Mouse (Mus musculus): ENCODE results near the gene Atxn1.

Atxn1 gene

DNA sequence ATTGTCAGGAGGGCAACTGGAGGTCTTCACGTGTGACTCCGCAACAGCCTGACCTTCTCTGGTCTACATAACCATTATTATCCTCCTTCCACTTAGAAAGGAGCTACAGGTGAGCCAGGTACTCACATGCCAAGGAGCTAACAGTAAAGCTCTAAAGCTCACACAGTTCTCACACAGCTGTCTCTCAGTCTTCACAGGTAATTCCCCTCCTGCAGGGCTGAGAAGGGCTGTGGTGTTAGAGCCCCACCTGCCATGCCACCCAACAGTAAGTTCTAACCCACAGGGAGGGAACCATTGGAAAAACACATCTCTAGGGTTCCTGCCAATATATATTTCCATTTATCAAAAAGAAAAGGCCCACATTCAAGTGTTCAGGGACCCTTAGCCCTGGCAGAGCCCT is 73.7 kb downstream of the Atxn1 start:
- ChIA-PET POLR2A (interaction anchor here in 1 of 4 experiments (1.5 kb wide), 1 partner anchor 8 kb away, joined by 4 read pairs; no protein-coding TSS in a partner anchor), CTCF (interaction anchor here in 1 of 4 experiments (0.6 kb wide), 2 partner anchors 9 to 158 kb away, joined by 4 to 10 read pairs; no protein-coding TSS in a partner anchor)

DNA sequence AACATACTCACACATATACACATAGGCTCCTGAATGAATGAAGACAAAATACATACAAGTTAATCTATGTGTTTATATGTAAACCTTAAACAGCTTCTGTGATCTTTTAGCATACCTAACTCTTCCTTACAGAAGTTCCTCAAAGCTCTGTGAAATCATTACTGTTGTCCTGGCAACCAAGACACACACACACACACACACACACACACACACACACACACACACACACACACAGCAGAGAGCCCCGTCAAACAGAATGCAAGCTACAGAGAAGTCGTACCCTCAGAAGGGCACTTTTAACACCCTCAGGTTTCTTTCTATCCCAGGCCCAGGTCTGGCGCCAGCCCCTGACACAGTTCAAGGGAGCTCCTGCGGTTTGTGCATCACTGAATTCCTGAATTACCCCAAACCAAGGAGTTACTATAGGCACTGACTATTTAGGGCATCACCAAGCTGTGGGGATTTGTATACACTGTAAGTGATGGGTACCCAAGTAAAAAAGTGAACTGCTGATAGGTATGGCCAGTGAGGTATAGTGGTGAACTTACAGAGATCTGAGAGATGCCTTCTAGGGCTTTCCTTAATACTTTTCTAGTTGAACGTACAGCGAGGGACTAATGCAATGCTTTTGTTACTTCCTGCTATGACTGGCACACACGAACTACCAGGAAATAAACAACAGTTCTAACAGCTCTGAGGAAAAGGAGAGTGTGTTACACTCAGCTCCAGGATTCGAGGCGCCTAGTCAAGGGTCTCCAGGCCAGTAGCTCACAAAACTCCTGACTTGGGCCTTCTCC is 75.7 kb downstream of the Atxn1 start:
- CTCF ChIA-PET = interaction anchor here in 2 of 4 experiments (1.0 to 1.2 kb wide), 2 partner anchors 43 to 81 kb away, joined by 3 to 4 read pairs; no protein-coding TSS in a partner anchor
- POLR2A ChIA-PET = interaction anchor here in 1 of 4 experiments (1.1 kb wide), 1 partner anchor 10 kb away, joined by 3 read pairs; no protein-coding TSS in a partner anchor

DNA sequence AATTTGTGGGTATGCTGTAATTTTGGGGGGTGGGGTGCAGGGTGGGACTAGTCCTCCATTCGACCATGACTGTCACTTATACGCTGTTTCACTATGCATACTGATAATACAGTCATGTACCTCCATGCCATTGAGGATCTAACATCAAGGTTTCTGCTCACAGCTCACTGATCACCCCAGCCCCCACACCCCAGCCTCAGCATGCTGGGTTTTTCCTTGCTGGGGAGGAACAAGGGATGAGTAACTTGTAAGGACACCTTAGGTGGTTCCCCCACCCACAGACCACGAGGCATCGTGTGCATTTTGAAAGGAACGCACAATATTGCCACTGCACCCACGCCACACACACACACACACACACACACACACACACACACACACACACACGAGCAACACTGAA is 79.9 kb downstream of the Atxn1 start:
- ChIA-PET CTCF (no interaction called here), POLR2A (interaction anchor here in 1 of 4 experiments (0.7 kb wide), 2 partner anchors 14 to 313 kb away, joined by 5 to 9 read pairs; no protein-coding TSS in a partner anchor)

DNA sequence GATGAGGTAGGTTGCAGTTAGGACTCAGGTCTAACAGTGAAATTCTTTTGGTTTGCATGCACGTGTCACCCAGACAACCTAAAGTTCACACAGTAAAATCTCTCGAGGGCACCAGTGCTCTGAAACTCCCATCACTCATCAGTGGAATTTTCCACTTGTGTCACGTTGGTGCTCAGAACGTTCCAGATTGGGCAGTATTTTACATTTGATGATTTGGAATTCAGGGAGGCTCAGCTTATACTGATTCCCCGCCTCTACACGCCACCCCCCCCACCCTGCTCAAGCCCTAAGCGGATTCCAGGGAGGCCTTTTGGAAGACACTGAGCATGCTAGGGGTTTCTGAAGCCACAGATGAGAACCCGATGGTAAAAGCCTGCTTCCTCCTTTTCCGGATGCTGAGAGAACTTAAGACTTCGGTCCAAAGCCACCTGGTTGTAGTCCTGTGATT is 81.0 kb downstream of the Atxn1 start:
- POLR2A ChIA-PET = no interaction called here
- CTCF ChIA-PET = interaction anchor here in 1 of 4 experiments (1.1 kb wide), 1 partner anchor 301 kb away, joined by 3 read pairs; no protein-coding TSS in a partner anchor

DNA sequence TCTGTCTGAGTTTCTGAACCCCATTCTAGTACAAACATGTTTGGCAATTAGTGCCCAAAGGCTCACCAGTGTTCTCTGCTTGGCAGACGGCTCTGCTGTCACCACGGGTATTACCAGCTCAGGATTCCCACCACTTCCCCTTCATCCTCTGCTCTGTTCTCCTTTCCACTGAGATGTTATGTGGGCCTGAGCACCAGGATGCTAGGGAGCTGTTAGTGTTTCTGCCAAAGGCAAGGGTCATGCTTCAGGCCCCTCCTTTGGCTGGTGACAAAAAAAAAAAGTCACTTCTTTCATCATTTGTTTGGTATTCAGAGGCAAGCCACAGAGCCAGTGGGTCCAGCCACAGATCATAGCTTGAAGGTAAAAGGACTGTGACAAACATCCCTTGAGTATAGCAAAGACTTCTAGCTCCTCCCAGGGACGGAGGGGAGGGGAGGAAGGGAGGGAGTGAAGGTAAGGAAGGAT is 81.8 kb downstream of the Atxn1 start:
- POLR2A ChIA-PET = interaction anchor here in 3 of 4 experiments (0.6 to 1.3 kb wide), 4 partner anchors 9 to 562 kb away, joined by 3 to 9 read pairs (median 4); no protein-coding TSS in a partner anchor

DNA sequence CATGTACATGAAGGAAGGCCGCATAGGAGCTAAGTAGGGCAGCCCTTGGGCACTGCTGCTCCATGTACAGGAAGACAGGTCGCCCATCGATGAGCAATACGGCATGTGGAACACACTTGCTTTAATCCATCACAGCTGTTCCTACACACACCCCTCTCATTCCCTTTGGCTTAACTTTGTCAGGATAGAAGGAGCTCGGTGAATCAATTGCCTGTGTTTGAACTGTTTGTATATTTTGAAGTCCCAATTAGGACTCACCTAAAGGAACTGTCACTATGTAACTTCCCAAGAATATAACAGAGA is 84.3 kb downstream of the Atxn1 start:
- CTCF ChIA-PET = no interaction called here
- POLR2A ChIA-PET = no interaction called here

More for the DNA sequence above, 81.8 kb downstream of the Atxn1 start:
- CTCF ChIA-PET = interaction anchor here in 2 of 4 experiments (0.5 to 1.1 kb wide), 2 partner anchors 222 to 300 kb away, joined by 3 to 7 read pairs; no protein-coding TSS in a partner anchor

DNA sequence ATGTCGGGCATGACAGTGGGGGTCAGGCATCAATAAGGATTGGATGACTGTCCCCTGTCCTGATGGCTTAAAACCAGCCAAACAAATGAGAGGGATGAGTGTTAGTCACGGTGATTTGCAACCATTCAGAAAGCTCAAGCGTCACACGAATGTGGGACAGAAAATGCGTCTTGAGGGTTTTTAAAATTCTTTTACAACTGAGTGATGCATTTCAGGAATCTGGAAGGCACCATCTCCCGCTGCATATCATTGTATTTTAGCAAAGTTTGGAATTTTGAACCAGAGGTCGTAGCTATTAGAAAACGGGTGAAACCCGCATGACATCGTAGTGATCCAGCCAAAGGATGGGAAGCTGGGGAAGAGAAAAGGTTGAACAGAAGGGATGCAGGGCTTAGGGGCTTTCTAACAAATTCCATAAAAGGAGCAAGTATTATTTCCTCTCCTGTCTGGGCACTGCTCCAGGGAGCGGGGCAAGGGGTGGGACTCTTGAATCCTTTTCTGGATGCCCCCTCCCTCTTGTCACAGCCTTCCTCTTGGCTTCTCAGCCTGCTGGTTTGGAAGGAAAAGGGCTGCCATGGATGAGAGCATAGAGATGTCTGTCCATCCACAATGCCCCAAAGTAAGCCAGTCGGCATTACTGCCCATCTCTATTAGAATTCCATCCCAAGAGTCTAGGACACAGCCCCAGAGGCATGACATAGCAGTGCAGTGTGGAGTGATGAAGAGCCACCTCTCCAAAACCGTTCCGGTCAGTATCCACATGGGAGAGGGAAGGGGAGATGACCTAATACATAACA is 84.9 kb downstream of the Atxn1 start:
- ChIA-PET POLR2A (no interaction called here), CTCF (interaction anchor here in 1 of 4 experiments (0.5 kb wide), 1 partner anchor 196 kb away, joined by 3 read pairs; no protein-coding TSS in a partner anchor)

DNA sequence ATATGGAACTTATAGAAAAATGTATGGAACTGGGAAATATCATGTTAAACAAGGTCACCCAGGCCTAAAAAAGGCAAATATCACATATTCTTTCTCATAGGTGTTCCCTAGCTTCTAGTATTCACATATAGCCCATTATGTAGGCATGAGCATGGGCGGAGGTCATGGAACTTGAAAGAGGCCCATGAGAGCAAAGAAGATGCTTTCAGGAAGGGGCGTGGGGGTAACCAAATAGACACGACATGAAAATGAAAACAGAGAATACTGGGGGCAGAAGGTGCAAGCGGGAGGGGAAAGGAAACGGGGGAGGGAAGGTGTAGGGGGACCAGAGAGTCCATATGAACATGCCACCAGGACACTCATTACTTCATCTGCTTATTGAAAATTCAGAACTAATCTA is 87.9 kb downstream of the Atxn1 start:
- CTCF ChIA-PET = no interaction called here
- POLR2A ChIA-PET = no interaction called here

DNA sequence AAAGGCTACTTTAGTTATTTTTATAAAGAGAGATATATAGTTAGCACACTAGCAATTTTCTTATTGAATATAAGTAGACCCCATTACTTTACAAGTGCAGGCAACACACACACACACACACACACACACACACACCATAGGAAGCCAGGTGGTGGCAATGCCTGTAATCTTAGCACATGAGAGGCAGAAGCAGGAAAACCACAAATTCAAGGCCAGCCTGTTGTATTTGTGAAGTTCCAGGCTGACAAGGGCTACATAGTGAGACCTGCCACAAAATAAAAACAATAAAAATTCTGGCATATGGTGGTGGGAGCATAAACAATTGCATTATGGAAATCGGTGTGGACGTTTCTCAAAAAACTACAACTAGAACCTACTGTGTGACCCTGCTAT is 88.4 kb downstream of the Atxn1 start:
- ChIA-PET POLR2A (no interaction called here), CTCF (no interaction called here)

DNA sequence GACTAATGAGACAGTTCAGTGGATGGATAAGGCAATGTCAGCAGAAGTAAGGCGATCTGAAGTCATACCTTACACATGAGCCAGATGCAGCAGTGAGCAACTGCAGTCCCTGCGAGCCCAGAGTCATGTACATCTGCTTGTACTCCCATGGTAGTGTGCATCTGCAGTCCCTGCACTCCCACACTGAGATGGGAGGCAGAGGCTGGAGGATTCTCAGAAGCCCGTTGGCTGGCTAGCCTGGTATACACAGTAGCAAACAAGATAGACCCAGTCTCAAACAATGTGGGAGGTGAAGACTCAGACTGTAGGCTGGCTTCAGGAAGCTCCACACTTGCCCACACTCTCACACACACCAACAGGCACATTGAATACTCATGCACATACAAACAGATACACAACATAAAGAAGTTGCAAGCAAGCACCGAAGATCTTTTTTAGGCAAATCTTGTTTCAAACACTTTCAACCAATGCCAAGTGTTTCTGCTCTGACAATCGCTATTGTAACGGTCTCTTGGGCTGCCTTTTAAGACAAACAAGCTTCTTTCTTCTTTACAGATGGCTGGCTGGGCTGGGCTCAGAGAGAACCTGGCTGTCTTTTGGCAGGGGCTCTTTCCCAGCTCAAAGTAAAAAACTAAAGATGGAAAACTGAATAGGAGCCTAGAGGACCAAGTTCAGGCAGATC is 89.0 kb downstream of the Atxn1 start:
- CTCF ChIA-PET = no interaction called here
- POLR2A ChIA-PET = no interaction called here

DNA sequence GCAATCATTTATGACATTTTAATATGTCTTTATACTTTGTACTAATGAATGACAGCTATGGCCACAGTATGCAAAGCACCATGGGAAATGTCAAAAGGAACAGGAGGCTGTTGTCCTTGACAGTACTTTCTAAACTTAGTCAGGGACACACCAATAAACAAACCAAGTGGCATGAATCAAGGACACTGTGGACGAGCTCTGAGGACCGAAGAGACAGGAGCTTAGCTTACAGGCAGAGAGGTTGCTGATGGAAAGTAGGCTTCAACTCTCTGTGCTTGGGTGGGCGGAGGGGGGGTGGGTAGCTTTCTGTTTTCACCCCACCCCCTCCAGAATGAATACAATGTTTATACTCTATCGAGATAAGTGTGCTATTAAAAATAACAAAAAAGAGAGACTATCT is 90.6 kb downstream of the Atxn1 start:
- CTCF ChIA-PET = no interaction called here
- POLR2A ChIA-PET = interaction anchor here in 1 of 4 experiments (0.6 kb wide), 1 partner anchor 35 kb away, joined by 3 read pairs; no protein-coding TSS in a partner anchor

DNA sequence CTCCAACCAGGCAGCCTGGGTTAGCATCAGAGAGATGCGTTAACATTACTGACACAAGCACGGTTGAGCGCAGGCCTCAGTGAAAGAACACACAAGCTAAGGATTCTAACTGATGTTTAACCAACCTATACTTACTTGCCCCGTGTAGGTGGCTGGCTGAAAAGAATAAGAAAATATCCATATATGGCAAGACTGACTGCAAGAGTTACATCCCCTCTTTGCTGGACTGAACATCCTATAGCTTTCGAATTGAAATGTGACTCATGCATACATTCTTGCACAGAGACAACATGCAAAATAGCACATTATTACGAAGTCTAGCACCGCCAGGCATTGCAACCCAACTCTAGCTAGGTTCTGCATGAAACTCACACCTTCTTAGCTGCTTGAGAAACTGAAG is 91.8 kb downstream of the Atxn1 start:
- ChIA-PET POLR2A (interaction anchor here in 1 of 4 experiments (1.1 kb wide), 1 partner anchor 9 kb away, joined by 4 read pairs; no protein-coding TSS in a partner anchor), CTCF (no interaction called here)

DNA sequence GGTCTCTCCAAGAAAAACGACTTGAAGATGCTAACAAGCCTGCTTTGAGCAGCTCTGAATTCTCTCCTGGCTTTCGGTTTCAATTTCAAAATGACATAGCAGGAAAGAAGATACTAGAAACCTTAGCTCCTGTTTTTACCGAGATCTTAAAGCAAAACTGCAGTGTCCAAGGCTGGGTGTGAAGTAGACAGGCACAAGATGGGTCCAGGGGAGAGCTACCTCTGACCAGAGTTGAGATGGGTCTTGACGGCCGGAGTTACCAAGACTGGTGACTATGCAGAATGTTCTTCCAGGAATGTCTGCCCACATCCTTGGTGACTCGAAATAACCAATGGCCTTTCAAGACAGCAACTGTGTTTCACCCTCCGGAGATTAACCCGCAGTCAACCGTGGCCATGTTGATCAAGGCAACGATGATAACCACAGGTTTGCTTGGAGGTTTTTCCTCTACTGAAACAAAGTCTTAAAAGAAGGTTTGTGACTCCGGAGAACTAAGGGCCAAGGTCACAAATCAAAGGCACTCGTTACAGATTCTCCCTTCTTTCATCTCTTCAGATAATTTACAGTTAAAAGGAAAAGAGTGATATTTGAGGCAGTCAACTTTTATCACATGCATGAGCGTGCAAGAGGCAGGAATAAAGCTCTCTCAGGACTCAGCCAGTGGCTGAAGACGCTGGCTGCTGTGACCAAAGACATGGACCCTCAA is 92.6 kb downstream of the Atxn1 start:
- ChIA-PET POLR2A (interaction anchor here in 3 of 4 experiments (0.6 to 1.1 kb wide), 5 partner anchors 8 to 383 kb away, joined by 3 to 4 read pairs (median 3); no protein-coding TSS in a partner anchor), CTCF (interaction anchor here in 2 of 4 experiments (0.7 to 1.2 kb wide), 3 partner anchors 15 to 124 kb away, joined by 3 to 6 read pairs (median 3); no protein-coding TSS in a partner anchor)

DNA sequence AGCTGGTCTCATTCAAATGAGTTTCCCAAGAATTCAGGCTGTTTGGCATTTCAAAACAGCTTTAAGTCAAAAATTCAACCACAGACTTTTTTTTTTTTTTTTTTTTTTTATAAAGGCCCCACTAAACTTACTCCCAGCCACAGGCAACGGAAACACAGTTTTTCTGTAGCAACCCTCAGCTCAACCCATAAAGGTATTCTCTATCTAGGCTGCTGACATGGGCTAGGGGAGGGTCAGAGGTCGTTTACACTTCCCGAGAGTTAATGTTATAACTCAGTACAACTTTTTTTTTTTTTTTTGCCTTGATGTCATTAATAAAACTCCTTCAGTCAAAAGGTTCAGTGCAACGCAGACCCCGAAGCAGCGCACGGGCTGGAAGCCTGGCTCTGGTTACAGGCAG is 93.3 kb downstream of the Atxn1 start:
- ChIA-PET POLR2A (interaction anchor here in 3 of 4 experiments (0.6 to 1.1 kb wide), 4 partner anchors 54 to 383 kb away, joined by 3 to 4 read pairs (median 3); no protein-coding TSS in a partner anchor), CTCF (interaction anchor here in 2 of 4 experiments (0.6 to 1.2 kb wide), 4 partner anchors 16 to 124 kb away, joined by 3 to 6 read pairs (median 3); no protein-coding TSS in a partner anchor)

DNA sequence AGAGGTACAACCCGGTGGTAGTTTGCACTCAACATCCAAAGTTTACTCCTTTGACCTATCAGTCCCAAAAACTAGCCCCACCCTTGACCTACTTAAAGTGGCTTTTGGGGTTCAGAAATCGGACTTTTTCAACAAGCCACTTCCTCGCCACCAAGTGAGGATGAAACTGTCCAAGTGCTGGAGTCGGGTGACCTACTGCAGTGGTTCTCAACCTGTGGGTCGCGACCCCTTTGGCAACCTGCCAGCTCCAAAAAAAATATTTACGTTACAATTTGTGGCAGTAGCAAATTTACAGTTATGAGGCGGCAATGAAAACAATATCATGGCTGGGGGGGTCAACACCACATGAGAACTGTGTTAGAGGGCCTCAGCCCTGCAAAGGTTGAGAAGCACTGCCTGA is 95.9 kb downstream of the Atxn1 start:
- ChIA-PET POLR2A (interaction anchor here in 1 of 4 experiments (0.7 kb wide), 1 partner anchor 573 kb away, joined by 6 read pairs; no protein-coding TSS in a partner anchor), CTCF (no interaction called here)

DNA sequence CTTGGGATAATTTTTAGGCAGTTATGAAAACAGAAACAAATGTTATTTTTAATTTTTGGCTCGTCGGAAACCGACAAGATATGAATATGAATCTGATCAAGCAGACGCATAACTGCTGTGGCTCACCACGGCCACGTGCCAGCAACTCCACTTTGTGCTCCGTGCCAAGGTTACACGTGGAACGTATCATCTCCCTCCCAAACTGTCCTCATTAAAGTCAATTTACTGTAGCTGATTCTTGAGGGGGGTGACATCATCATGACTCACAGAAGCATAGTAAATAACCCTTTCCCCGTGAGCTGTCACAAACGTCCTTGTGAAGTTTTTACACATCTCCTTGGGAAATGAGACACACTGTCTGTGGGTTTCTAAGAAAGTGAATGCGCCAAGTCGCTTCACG is 97.5 kb downstream of the Atxn1 start:
- POLR2A ChIA-PET = no interaction called here
- CTCF ChIA-PET = no interaction called here

DNA sequence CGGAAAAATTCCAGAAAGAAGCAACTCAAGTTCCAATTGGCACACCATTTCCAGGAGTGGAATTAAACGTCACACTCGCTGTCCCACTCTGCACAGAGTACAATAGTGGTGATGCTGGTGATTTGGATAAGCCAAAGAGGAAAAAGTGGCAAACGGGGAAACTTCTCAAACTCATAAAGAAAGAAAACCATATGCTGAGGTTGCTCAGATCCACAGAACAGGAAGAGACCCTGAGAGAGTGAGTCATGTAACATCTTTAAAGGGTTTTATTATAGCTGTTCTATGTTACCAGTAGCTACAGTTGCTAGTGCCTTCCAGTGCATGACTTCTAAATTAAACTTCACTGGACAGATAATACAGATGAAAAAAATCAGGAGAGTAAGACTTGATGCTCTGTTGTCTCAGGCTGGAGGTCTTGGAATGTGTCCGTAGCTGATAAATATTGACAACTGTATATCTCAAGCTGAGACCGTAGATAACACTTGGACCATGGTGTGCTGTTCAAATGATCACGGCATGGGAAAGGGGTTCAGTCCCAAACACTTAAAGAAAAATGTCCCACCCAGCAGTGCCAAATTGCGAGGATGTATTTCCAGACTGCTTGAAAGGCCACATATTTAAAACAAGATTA is 98.1 kb downstream of the Atxn1 start:
- ChIA-PET POLR2A (no interaction called here), CTCF (no interaction called here)

DNA sequence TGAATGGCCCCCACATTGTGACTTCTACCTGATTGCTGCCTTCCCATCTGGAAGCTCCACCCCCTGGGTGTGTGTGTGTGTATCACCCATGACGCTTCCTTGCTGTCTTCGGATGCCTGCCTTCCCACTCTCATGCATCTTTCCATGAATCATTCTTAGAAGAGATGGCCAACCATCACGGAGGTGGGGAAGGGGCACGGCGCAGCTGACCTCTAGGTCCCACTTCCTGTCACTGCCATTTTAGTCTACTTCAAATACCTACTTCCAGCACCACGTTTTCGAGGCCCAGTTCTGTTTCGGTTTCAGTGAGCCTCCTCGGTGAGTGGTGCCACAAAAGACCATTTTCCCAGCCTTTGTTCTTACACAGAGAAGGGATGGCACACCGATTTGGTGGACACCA is 99.2 kb downstream of the Atxn1 start:
- CTCF ChIA-PET = no interaction called here
- POLR2A ChIA-PET = no interaction called here

Data from embryonic stem cell, embryonic (primary cell).